Mouse (Mus musculus) midbrain, embryonic 15.5 days (tissue): Measurements from ENCODE around the gene Thy1. TPM values are rescaled to one million over a fixed set of nuclear protein-coding genes. Genes with fewer than 3 reads are reported as not detected.

Source experiments
- ATAC-seq: fragments of 200-750 bp; cut with Nextera tagmentation; replicated peaks from 2 replicates; pipeline ENCODE4 v1.8.0; 2017; ENCODE audit warnings: moderate TSS enrichment
- H3K27ac ChIP-seq: fragments of 300-500 bp; sonication (generic); 2 replicates; pipeline ENCODE4 v1.5.1; 2015; ENCODE audit warnings: mild to moderate bottlenecking, inconsistent platforms
- H3K27me3 ChIP-seq: fragments of 300-500 bp; sonication (generic); replicated peaks from 2 replicates; pipeline ENCODE4 v1.6.1; 2015; ENCODE audit warnings: inconsistent platforms
- H3K36me3 ChIP-seq: fragments of 300-500 bp; sonication (generic); replicated peaks from 2 replicates; pipeline ENCODE4 v1.6.1; 2015; ENCODE audit warnings: inconsistent platforms
- H3K4me1 ChIP-seq: fragments of 300-500 bp; sonication (generic); 2 replicates; pipeline ENCODE4 v1.6.1; 2015; ENCODE audit warnings: inconsistent platforms
- H3K4me2 ChIP-seq: fragments of 300-500 bp; sonication (generic); 2 replicates; pipeline ENCODE4 v1.6.1; 2015; ENCODE audit warnings: inconsistent platforms, mild to moderate bottlenecking, moderate library complexity
- H3K4me3 ChIP-seq: fragments of 300-500 bp; sonication (generic); 2 replicates; pipeline ENCODE4 v1.5.1; 2015; ENCODE audit warnings: mild to moderate bottlenecking, inconsistent platforms
- H3K9ac ChIP-seq: fragments of 300-500 bp; sonication (generic); 2 replicates; pipeline ENCODE4 v1.6.1; 2015; ENCODE audit warnings: mild to moderate bottlenecking, inconsistent platforms
- H3K9me3 ChIP-seq: fragments of 300-500 bp; sonication (generic); 2 replicates; pipeline ENCODE4 v1.6.1; 2016; ENCODE audit warnings: inconsistent platforms
- WGBS: fragments of 180-500 bp; shearing (Covaris S2); methylation state at CpG from one replicate; pipeline ENCODE4 v1.1.7; 2015; ENCODE audit warnings: mixed read lengths; 5-methylcytosine and 5-hydroxymethylcytosine counted together
- polyA plus RNA-seq: library from polyadenylated mRNA; unstranded; fragments of >200 nt; fragmentation: Nextera tagmentation; extraction: Ambion mirVana; gene quantifications from 2 replicates; pipeline ENCODE4 v1.2.1, GENCODE M21; 2015

Gene Thy1
- polyA plus RNA-seq, 1 experiment from 2014 or later: 1.0 TPM

- no peak for ATAC-seq
- Histone ChIP-seq H3K27me3 (no peaks in the 10 kb centered on the region), H3K36me3 (no peaks in the 10 kb centered on the region), H3K4me1 (no peaks in the 10 kb centered on the region), H3K4me3 (no peak overlapping the region), H3K4me2 (no peak overlapping the region), H3K27ac (no peak overlapping the region), H3K9ac (no peak overlapping the region), H3K9me3 (no peaks in the 10 kb centered on the region)
- 83% methylated on average over 1 of the region's 1 CpGs for WGBS
Measured at GRCm38 (mm10) chr9:44053936-44054335, 10.8 kb downstream of the Thy1 start.

GRCm38 (mm10) chr9:44058606-44059005, 15.4 kb downstream of the Thy1 start:
- H3K27ac ChIP-seq: no peak overlapping the region
- H3K36me3 ChIP-seq: no peaks in the 10 kb centered on the region
- no peak overlapping the region for H3K4me3 ChIP-seq
- no peaks in the 10 kb centered on the region for H3K27me3 ChIP-seq
- 86% methylated on average over 6 of the region's 6 CpGs for WGBS
- no peak for ATAC-seq
- no peak overlapping the region for H3K9ac ChIP-seq
- H3K4me2 ChIP-seq: no peak overlapping the region
- no peaks in the 10 kb centered on the region for H3K4me1 ChIP-seq
- H3K9me3 ChIP-seq: no peaks in the 10 kb centered on the region

GRCm38 (mm10) chr9:44065177-44065576, 22.0 kb downstream of the Thy1 start:
- WGBS: 41% methylated on average over 1 of the region's 1 CpGs
- no peak for ATAC-seq
- Histone ChIP-seq H3K27me3 (no peaks in the 10 kb centered on the region), H3K4me3 (no peak overlapping the region), H3K9me3 (no peaks in the 10 kb centered on the region), H3K9ac (no peak overlapping the region), H3K36me3 (no peaks in the 10 kb centered on the region), H3K27ac (no peak overlapping the region), H3K4me2 (no peak overlapping the region), H3K4me1 (peaks cover 13% of the 10 kb centered on the region)

- no peaks in the 10 kb centered on the region; the same call in 1 of the 2 replicates for H3K27me3 ChIP-seq
- H3K27ac ChIP-seq: peak within 1 kb of the TSS; percentile 31; the same call in 1 of the 2 replicates
- H3K9ac ChIP-seq: peak within 1 kb of the TSS; percentile 48
- under 1% methylated on average over 38 of the region's 38 CpGs for WGBS
- H3K4me2 ChIP-seq: peak within 1 kb of the TSS; percentile 82
- H3K36me3 ChIP-seq: no peaks in the 10 kb centered on the region
- peak within 1 kb of the TSS; percentile 51 for H3K4me3 ChIP-seq
- peak; percentile 99 for ATAC-seq
- H3K4me1 ChIP-seq: peaks cover 17% of the 10 kb centered on the region
- no peaks in the 10 kb centered on the region for H3K9me3 ChIP-seq
Measured at GRCm38 (mm10) chr9:44066785-44067225, 23.6 kb downstream of the Thy1 start, which contains the start of gene Usp2. Gene Usp2 (plus strand): TSS chr9:44067021.

GRCm38 (mm10) chr9:44067241-44067959, 24.2 kb downstream of the Thy1 start:
- Histone ChIP-seq H3K27ac (peak overlapping the region; percentile 31; the same call in 1 of the 2 replicates), H3K27me3 (no peaks in the 10 kb centered on the region; the same call in 1 of the 2 replicates), H3K9me3 (no peaks in the 10 kb centered on the region)

GRCm38 (mm10) chr9:44067960-44068330, 24.8 kb downstream of the Thy1 start:
- Histone ChIP-seq H3K4me2 (no peak overlapping the region), H3K4me3 (no peak overlapping the region), H3K9ac (no peak overlapping the region), H3K36me3 (no peaks in the 10 kb centered on the region), H3K9me3 (no peaks in the 10 kb centered on the region), H3K27ac (no peak overlapping the region), H3K4me1 (peaks cover 25% of the 10 kb centered on the region), H3K27me3 (no peaks in the 10 kb centered on the region; the same call in 1 of the 2 replicates)
- 89% methylated on average over 6 of the region's 6 CpGs for WGBS
- ATAC-seq: no peak

More at GRCm38 (mm10) chr9:44067241-44067959, 24.2 kb downstream of the Thy1 start:
- peak; percentile 71 for ATAC-seq
- WGBS: 9% methylated on average over 15 of the region's 15 CpGs
- peak overlapping the region; percentile 82 for H3K4me2 ChIP-seq
- peaks cover 23% of the 10 kb centered on the region for H3K4me1 ChIP-seq
- H3K36me3 ChIP-seq: no peaks in the 10 kb centered on the region
- H3K4me3 ChIP-seq: peak overlapping the region; percentile 51
- H3K9ac ChIP-seq: peak overlapping the region; percentile 48

GRCm38 (mm10) chr9:44069252-44069651, 26.1 kb downstream of the Thy1 start:
- Histone ChIP-seq H3K27ac (no peak overlapping the region), H3K36me3 (no peaks in the 10 kb centered on the region), H3K4me1 (peaks cover 25% of the 10 kb centered on the region), H3K27me3 (no peaks in the 10 kb centered on the region; the same call in 1 of the 2 replicates), H3K4me2 (no peak overlapping the region), H3K4me3 (no peak overlapping the region), H3K9ac (no peak overlapping the region), H3K9me3 (no peaks in the 10 kb centered on the region)
- no peak for ATAC-seq
- WGBS: 35% methylated on average over 7 of the region's 7 CpGs

- Histone ChIP-seq H3K4me3 (no peak overlapping the region), H3K27ac (no peak overlapping the region), H3K27me3 (no peaks in the 10 kb centered on the region; the same call in 1 of the 2 replicates), H3K4me1 (peaks cover 25% of the 10 kb centered on the region), H3K4me2 (no peak overlapping the region), H3K9me3 (no peaks in the 10 kb centered on the region), H3K9ac (no peak overlapping the region), H3K36me3 (no peaks in the 10 kb centered on the region)
- 79% methylated on average over 14 of the region's 14 CpGs for WGBS
- no peak for ATAC-seq
Measured at GRCm38 (mm10) chr9:44070113-44070843, 27.1 kb downstream of the Thy1 start.

GRCm38 (mm10) chr9:44070844-44071231, 27.7 kb downstream of the Thy1 start:
- no peak for ATAC-seq
- no peak overlapping the region for H3K9ac ChIP-seq
- H3K9me3 ChIP-seq: no peaks in the 10 kb centered on the region
- no peaks in the 10 kb centered on the region for H3K36me3 ChIP-seq
- 53% methylated on average over 8 of the region's 8 CpGs for WGBS
- H3K27ac ChIP-seq: no peak overlapping the region
- peaks cover 25% of the 10 kb centered on the region for H3K4me1 ChIP-seq
- no peaks in the 10 kb centered on the region; the same call in 1 of the 2 replicates for H3K27me3 ChIP-seq
- no peak overlapping the region for H3K4me2 ChIP-seq
- H3K4me3 ChIP-seq: no peak overlapping the region

- Histone ChIP-seq H3K27ac (peak overlapping the region; percentile 61), H3K9ac (no peak overlapping the region), H3K4me2 (peak overlapping the region; percentile 21; the same call in 1 of the 2 replicates), H3K36me3 (no peaks in the 10 kb centered on the region), H3K4me3 (no peak overlapping the region), H3K9me3 (no peaks in the 10 kb centered on the region), H3K4me1 (peaks cover 22% of the 10 kb centered on the region), H3K27me3 (no peaks in the 10 kb centered on the region; the same call in 1 of the 2 replicates)
- ATAC-seq: peak; percentile 32; the same call in 1 of the 2 replicates
- 12% methylated on average over 11 of the region's 11 CpGs for WGBS
Measured at GRCm38 (mm10) chr9:44071914-44072598, 28.9 kb downstream of the Thy1 start.

GRCm38 (mm10) chr9:44072599-44072915, 29.4 kb downstream of the Thy1 start:
- no peak overlapping the region for H3K9ac ChIP-seq
- H3K9me3 ChIP-seq: no peaks in the 10 kb centered on the region
- H3K4me2 ChIP-seq: peak overlapping the region; percentile 21; the same call in 1 of the 2 replicates
- peak overlapping the region; percentile 61 for H3K27ac ChIP-seq
- peaks cover 17% of the 10 kb centered on the region for H3K4me1 ChIP-seq
- peak; percentile 47; the same call in 1 of the 2 replicates for ATAC-seq
- WGBS: 5% methylated on average over 4 of the region's 4 CpGs
- H3K36me3 ChIP-seq: no peaks in the 10 kb centered on the region
- H3K4me3 ChIP-seq: no peak overlapping the region
- H3K27me3 ChIP-seq: no peaks in the 10 kb centered on the region; the same call in 1 of the 2 replicates

GRCm38 (mm10) chr9:44073115-44073514, 29.9 kb downstream of the Thy1 start:
- no peak overlapping the region for H3K27ac ChIP-seq
- no peaks in the 10 kb centered on the region; the same call in 1 of the 2 replicates for H3K27me3 ChIP-seq
- H3K9me3 ChIP-seq: no peaks in the 10 kb centered on the region
- no peak for ATAC-seq
- no peak overlapping the region; the same call in 1 of the 2 replicates for H3K4me2 ChIP-seq
- H3K4me3 ChIP-seq: no peak overlapping the region
- H3K4me1 ChIP-seq: peaks cover 16% of the 10 kb centered on the region
- 40% methylated on average over 5 of the region's 5 CpGs for WGBS
- H3K36me3 ChIP-seq: no peaks in the 10 kb centered on the region
- no peak overlapping the region for H3K9ac ChIP-seq
